Mouse (Mus musculus) c-Kit-negative CD71-positive TER-119-positive erythroid progenitor cells, embryonic 14.5 days (primary cell): ENCODE results near the gene Ankrd11.

Source experiments
- DNase-seq: peaks from one replicate; pipeline ENCODE4 v3.0.0-alpha.2; 2013; ENCODE audit warnings: low read depth, low spot score

The Ankrd11 gene

GRCm38 (mm10) chr8:122850641-122851240 lies 191.3 kb downstream of the Ankrd11 start:
- DNase-seq = no peak

DNA sequence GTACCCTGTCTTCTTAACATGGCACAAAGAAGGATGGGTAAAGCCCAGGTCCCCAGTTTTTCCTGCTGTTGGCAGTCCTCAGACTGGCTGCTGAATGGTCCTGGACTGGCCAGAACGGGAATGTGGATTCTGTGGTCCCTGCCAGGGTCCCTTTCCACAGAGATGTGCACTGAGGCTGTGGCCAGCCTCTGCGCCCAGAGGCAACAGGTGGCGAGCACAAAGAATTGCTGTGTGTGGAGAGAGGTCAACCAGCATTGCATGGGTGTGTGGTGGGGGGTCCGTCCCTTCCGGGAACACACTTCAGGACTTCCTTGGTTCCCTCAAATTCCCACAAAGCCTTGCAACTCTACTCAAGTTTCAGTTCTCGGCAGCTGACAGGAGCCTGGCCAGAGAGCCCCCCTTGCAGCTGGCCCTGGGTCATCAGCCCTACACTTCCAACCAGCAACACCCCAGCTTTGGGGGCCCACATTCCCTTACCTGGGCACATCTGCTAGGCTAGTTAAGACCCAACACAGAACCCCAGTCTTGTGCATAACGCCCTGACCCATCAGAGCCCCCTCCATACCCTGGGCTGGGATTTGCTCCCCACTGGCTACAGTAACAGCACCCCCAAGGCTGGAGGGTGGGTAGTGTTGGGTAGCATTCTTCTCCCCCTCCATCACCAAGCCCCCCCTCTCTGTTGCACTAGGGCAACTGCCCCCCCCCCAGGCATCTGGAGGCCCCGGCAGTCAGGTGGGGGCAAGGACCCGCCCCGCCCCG lies 192.7 kb downstream of the Ankrd11 start:
- no peak for DNase-seq

DNA sequence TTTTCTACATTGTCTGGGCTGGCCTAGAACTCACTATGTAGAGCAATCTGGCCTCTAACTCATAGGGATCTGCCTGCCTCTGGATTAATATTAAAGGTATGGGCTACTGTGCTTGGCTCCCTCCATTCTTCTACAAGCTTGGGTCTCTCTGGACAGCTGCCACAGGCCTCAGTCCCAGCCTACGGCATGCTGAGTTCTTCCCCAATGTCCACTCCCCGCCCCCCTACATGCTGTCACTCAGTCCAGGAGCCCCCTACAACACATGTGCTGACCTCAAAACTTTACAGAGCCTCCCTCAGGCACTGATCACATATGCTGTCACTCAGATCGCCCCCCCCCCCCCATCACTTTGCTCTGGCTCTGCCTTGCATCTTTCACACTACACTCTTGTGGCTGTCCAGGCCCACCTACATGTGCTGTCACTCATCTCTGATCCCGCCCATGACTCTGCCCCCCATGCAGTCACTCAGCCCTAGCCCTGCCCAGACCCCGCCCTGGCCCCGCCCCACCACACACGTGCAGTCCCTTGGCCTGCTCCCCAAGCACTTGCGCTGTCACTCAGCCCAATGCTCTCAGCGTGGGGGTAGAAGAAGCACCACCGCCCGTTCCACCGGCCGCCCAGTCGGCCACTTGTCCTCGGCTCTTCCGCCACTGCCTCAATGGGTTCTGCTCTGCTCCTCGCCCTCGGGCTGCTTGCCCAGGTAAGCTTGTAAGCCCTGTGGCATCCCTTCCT lies 194.1 kb downstream of the Ankrd11 start, which contains the start of gene Cdh15:
Gene Cdh15, plus strand, starts transcription at position 138 of the 733 bp plus-strand sequence.
- DNase-seq = no peak

DNA sequence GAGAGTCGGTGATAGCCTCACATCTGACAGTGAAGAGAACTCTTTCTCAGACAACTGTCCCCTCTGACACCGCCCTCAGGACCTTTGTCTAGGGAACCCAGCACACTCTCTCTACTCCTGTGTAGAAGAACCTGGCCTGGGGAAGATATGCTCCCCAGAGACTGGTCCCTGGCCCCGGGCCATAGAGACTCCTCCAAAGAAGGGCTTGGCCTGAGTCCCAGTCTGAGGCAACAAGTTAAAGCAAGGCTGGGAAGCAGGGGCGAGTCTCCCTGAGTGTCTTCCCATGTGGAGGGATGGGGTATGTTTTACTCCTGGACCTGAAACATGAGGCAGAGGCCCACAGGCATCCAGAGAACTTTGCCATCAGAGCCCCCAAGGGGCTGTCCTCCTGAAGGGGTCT lies 196.4 kb downstream of the Ankrd11 start:
- DNase-seq = no peak

DNA sequence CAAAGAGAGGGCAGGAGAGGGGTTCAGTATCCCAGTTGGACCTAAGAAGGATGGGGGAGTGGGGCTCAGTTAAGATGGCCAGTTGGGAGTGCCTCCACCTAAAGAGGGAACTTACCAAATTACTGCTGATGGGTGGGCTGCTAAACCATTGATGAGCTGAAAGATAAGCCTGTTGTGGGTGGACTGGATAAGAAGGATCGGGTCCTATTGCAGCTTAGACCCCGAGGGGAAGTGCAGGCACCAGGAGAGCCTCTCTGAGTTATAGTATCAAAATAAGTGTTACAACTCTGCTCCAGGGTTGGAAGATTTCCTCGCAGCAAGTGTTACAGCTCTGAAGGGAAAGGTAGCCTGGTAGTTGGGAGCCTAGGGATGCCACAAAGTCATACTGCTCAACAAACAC lies 197.9 kb downstream of the Ankrd11 start:
- no peak for DNase-seq

DNA sequence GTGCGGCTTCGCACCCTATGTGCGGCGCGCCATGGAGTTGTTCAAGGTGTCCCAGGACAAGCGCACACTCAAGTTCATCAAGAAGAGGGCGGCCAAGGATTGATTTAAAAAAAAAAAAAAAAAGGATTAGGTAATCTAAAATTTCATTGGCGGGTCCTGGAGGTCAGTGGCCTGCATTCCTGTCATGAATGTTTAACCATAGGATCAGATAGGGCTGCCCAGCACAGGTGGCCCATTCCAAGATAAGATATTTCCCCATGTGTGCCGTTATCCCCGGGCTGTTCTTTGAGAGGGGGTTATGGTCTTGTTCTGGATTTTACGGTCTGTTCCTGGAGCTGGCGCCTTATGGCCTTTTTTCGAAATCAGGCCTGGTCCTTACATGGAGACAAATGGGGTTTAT lies 205.4 kb downstream of the Ankrd11 start:
- no peak for DNase-seq

- no peak for DNase-seq
These were observed 205.9 kb downstream of the Ankrd11 start for GRCm38 (mm10) chr8:122836199-122836598.

- DNase-seq = peak; percentile 60
These were observed 207.1 kb downstream of the Ankrd11 start for GRCm38 (mm10) chr8:122834971-122835370.

GRCm38 (mm10) chr8:122834416-122834815 lies 207.7 kb downstream of the Ankrd11 start:
- DNase-seq = no peak
